Comparison of ENCODE assay signal across 17 mouse cellular contexts in the genomic region with DNA sequence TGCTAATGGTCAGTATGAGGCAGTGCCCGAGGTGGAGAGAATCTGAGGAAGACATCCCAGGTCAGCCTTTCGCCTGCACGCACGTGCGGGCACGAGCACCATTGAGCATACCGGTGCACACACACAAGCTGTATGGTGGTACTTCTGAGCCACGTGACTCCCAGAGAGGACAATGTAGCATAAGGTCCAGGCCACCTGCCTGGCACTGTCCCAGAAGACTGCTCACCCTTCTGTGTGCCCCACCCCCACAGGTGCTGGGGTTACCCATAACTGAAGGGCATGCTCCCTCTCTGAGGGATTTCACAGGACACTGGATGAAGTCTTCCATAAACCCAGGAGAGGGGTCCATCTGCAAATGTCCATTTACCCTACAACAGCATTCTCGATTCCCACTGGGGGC. TPM values are rescaled to one million over a fixed set of nuclear protein-coding genes. Genes with fewer than 3 reads are reported as not detected.
DNase-seq lines count a peak whose midpoint lies in the region; ATAC-seq and TF ChIP-seq lines count a peak whose summit lies in the region.
"Had no signal": no experiment of that assay in that cellular context is flagged by ENCODE, and none has a peak within 500 bp of the region (broad histone marks: within the 10 kb centered on the region; RNA-seq: fewer than 3 reads in every experiment).

No protein-coding gene starts in this region.

- H3K27me3 ChIP-seq in forebrain, embryonic 14.5 days (replicated peaks; ENCODE audit: control insufficient read depth, insufficient read depth, low read length): 0 out of 2 replicates have a peak, but pooled peaks cover 2% of the 10 kb centered on the region
- H3K27me3 ChIP-seq in forebrain, embryonic 16.5 days (replicated peaks; ENCODE audit: control insufficient read depth, insufficient read depth, low read length): no peaks in the 10 kb centered on the region
- H3K27me3 ChIP-seq in midbrain, embryonic 12.5 days: peaks cover 16% of the 10 kb centered on the region
- no peaks in the 10 kb centered on the region for H3K27me3 ChIP-seq in midbrain, postnatal 0 days (ENCODE audit: insufficient read depth, low read length)
- H3K27me3 ChIP-seq in midbrain, embryonic 15.5 days (replicated peaks): no peaks in the 10 kb centered on the region

- no peak overlapping the region for H3K9ac ChIP-seq in forebrain, embryonic 14.5 days (ENCODE audit: low read length)
- H3K9ac ChIP-seq in forebrain, embryonic 16.5 days (replicated peaks; ENCODE audit: low read depth, low read length): no peak overlapping the region
- H3K9ac ChIP-seq in midbrain, embryonic 12.5 days (replicated peaks): no peak overlapping the region
- H3K9ac ChIP-seq in midbrain, postnatal 0 days (replicated peaks; ENCODE audit: low read length, poor library complexity, severe bottlenecking): no peak overlapping the region
- no peak overlapping the region for H3K9ac ChIP-seq in midbrain, embryonic 15.5 days
- H3K9ac ChIP-seq: embryonic facial prominence, embryonic 15.5 days; hindbrain, embryonic 13.5 days; intestine, embryonic 15.5 days had no signal

- no peak overlapping the region for H3K4me3 ChIP-seq in forebrain, embryonic 14.5 days (ENCODE audit: low read depth, low read length)
- no peak overlapping the region for H3K4me3 ChIP-seq in forebrain, embryonic 16.5 days (replicated peaks; ENCODE audit: low read length)
- no peak overlapping the region for H3K4me3 ChIP-seq in midbrain, embryonic 12.5 days
- H3K4me3 ChIP-seq in midbrain, postnatal 0 days (ENCODE audit: low read depth, low read length): no peak overlapping the region
- no peak overlapping the region for H3K4me3 ChIP-seq in midbrain, embryonic 15.5 days
- H3K4me3 ChIP-seq: embryonic facial prominence, embryonic 15.5 days; heart, embryonic 10.5 days; hindbrain, embryonic 13.5 days; intestine, embryonic 15.5 days had no signal

- no peak overlapping the region for H3K4me2 ChIP-seq in forebrain, embryonic 14.5 days (ENCODE audit: low read length)
- H3K4me2 ChIP-seq in forebrain, embryonic 16.5 days (ENCODE audit: low read length): no peak overlapping the region
- H3K4me2 ChIP-seq in midbrain, embryonic 12.5 days (replicated peaks): no peak overlapping the region
- H3K4me2 ChIP-seq in midbrain, postnatal 0 days (ENCODE audit: low read depth, low read length, poor library complexity, severe bottlenecking): no peak overlapping the region
- H3K4me2 ChIP-seq in midbrain, embryonic 15.5 days: peak overlapping the region; percentile 54; the same call in 1 of the 2 replicates
- H3K4me2 ChIP-seq: embryonic facial prominence, embryonic 15.5 days; intestine, embryonic 15.5 days had no signal

- 0 out of 2 replicates have a peak overlapping the region, but pooled peaks have one; percentile 80 for H3K27ac ChIP-seq in forebrain, embryonic 14.5 days (ENCODE audit: low read depth, low read length)
- H3K27ac ChIP-seq in forebrain, embryonic 16.5 days (ENCODE audit: low read length): no peak overlapping the region
- H3K27ac ChIP-seq in midbrain, embryonic 12.5 days (replicated peaks): 0 out of 2 replicates have a peak overlapping the region, but pooled peaks have one; percentile 73
- H3K27ac ChIP-seq in midbrain, postnatal 0 days (ENCODE audit: low read depth, low read length): no peak overlapping the region
- peak overlapping the region; percentile 82; the same call in 1 of the 2 replicates for H3K27ac ChIP-seq in midbrain, embryonic 15.5 days
- H3K27ac ChIP-seq: embryonic facial prominence, embryonic 15.5 days; heart, embryonic 10.5 days; intestine, embryonic 15.5 days had no signal

- no peak for DNase-seq in forebrain, embryonic 14.5 days (ENCODE audit: low spot score)
- no peak for DNase-seq in midbrain, postnatal 0 days (ENCODE audit: low spot score)
- no peak for DNase-seq in right cerebral cortex, postnatal 36 days (ENCODE audit: low spot score in 2 of 2)
- DNase-seq: adrenal gland, adult 2 months; adrenal gland, postnatal 25 days; embryo, embryonic 11 days; gastrocnemius, postnatal 10 days; heart, adult 18-20 months; heart, postnatal 10 days; heart, postnatal 4 days had no signal

- no peaks in the 10 kb centered on the region for H3K9me3 ChIP-seq in forebrain, embryonic 14.5 days (replicated peaks; ENCODE audit: control insufficient read depth, low read length)
- no peaks in the 10 kb centered on the region for H3K9me3 ChIP-seq in forebrain, embryonic 16.5 days (ENCODE audit: control insufficient read depth, low read length)
- no peaks in the 10 kb centered on the region for H3K9me3 ChIP-seq in midbrain, embryonic 12.5 days
- no peaks in the 10 kb centered on the region for H3K9me3 ChIP-seq in midbrain, postnatal 0 days (ENCODE audit: low read length)
- no peaks in the 10 kb centered on the region for H3K9me3 ChIP-seq in midbrain, embryonic 15.5 days
- H3K9me3 ChIP-seq: embryonic facial prominence, embryonic 15.5 days; heart, embryonic 10.5 days; hindbrain, embryonic 13.5 days; intestine, embryonic 15.5 days had no signal

- WGBS in forebrain, embryonic 14.5 days: 92% methylated on average over 9 of the region's 9 CpGs
- 85% methylated on average over 9 of the region's 9 CpGs for WGBS in forebrain, embryonic 16.5 days
- 90% methylated on average over 9 of the region's 9 CpGs for WGBS in midbrain, embryonic 12.5 days
- WGBS in midbrain, postnatal 0 days: 93% methylated on average over 9 of the region's 9 CpGs
- 89% methylated on average over 9 of the region's 9 CpGs for WGBS in midbrain, embryonic 15.5 days

- no peak for TF ChIP-seq CTCF in midbrain, postnatal 0 days (IDR thresholded peaks at IDR 0.05)

- H3K4me1 ChIP-seq in forebrain, embryonic 14.5 days (ENCODE audit: control insufficient read depth, insufficient read depth, low read length): peaks cover 11% of the 10 kb centered on the region; the same call in 1 of the 2 replicates
- H3K4me1 ChIP-seq in forebrain, embryonic 16.5 days (replicated peaks; ENCODE audit: control insufficient read depth, insufficient read depth, low read length): peaks cover 12% of the 10 kb centered on the region
- H3K4me1 ChIP-seq in midbrain, embryonic 12.5 days: peaks cover 22% of the 10 kb centered on the region
- peaks cover 4% of the 10 kb centered on the region; the same call in 1 of the 2 replicates for H3K4me1 ChIP-seq in midbrain, postnatal 0 days (ENCODE audit: insufficient read depth, low read length)
- H3K4me1 ChIP-seq in midbrain, embryonic 15.5 days: peaks cover 35% of the 10 kb centered on the region

- ATAC-seq in forebrain, embryonic 14.5 days: no peak
- no peak for ATAC-seq in forebrain, embryonic 16.5 days
- no peak for ATAC-seq in midbrain, embryonic 12.5 days (ENCODE audit: low FRiP score, low read depth)
- no peak for ATAC-seq in midbrain, postnatal 0 days (ENCODE audit: low FRiP score)
- no peak for ATAC-seq in midbrain, embryonic 15.5 days (replicated peaks)
- ATAC-seq: intestine, embryonic 15.5 days had no signal

- H3K36me3 ChIP-seq in forebrain, embryonic 14.5 days (ENCODE audit: control insufficient read depth, insufficient read depth, low read length): no peaks in the 10 kb centered on the region
- H3K36me3 ChIP-seq in forebrain, embryonic 16.5 days (ENCODE audit: control insufficient read depth, insufficient read depth): no peaks in the 10 kb centered on the region
- H3K36me3 ChIP-seq in midbrain, embryonic 12.5 days: no peaks in the 10 kb centered on the region
- H3K36me3 ChIP-seq in midbrain, postnatal 0 days (ENCODE audit: insufficient read depth, low read length): peaks cover 2% of the 10 kb centered on the region; the same call in 1 of the 2 replicates
- H3K36me3 ChIP-seq in midbrain, embryonic 15.5 days (replicated peaks): peaks cover 7% of the 10 kb centered on the region; the same call in 1 of the 2 replicates
- H3K36me3 ChIP-seq: embryonic facial prominence, embryonic 15.5 days; heart, embryonic 10.5 days; intestine, embryonic 15.5 days had no signal

RNA-seq across cellular contexts. Expression of a gene that starts 4.2 kb away (rescaled TPM):
- polyA plus RNA-seq in forebrain, embryonic 14.5 days (2014; fragmentation: Nextera tagmentation; extraction: Ambion mirVana): 108 and 139 TPM in 2 replicates
- 124 and 229 TPM in 2 replicates for polyA plus RNA-seq in forebrain, embryonic 16.5 days (2015; fragmentation: Nextera tagmentation; extraction: Ambion mirVana)
- polyA plus RNA-seq in midbrain, embryonic 12.5 days (2016; fragmentation: Nextera tagmentation; extraction: Ambion mirVana): 55.1 and 65.3 TPM in 2 replicates
- 375 and 444 TPM in 2 replicates for total RNA-seq in midbrain, postnatal 0 days (2014; rRNA removed)
- 603 and 636 TPM in 2 replicates for polyA plus RNA-seq in midbrain, postnatal 0 days (2015; fragmentation: Nextera tagmentation; extraction: Ambion mirVana)
- 452 and 472 TPM in 2 replicates for polyA plus RNA-seq in midbrain, embryonic 15.5 days (2015; fragmentation: Nextera tagmentation; extraction: Ambion mirVana)

RNA-seq across cellular contexts. Expression of a gene that starts 10.1 kb away (rescaled TPM):
- 54.0 and 63.6 TPM in 2 replicates for polyA plus RNA-seq in forebrain, embryonic 14.5 days (2014; fragmentation: Nextera tagmentation; extraction: Ambion mirVana)
- polyA plus RNA-seq in forebrain, embryonic 16.5 days (2015; fragmentation: Nextera tagmentation; extraction: Ambion mirVana): 73.7 and 80.4 TPM in 2 replicates
- polyA plus RNA-seq in midbrain, embryonic 12.5 days (2016; fragmentation: Nextera tagmentation; extraction: Ambion mirVana): 95.9 and 102 TPM in 2 replicates
- total RNA-seq in midbrain, postnatal 0 days (2014; rRNA removed): 136 and 166 TPM in 2 replicates
- polyA plus RNA-seq in midbrain, postnatal 0 days (2015; fragmentation: Nextera tagmentation; extraction: Ambion mirVana): 53.2 and 66.8 TPM in 2 replicates
- polyA plus RNA-seq in midbrain, embryonic 15.5 days (2015; fragmentation: Nextera tagmentation; extraction: Ambion mirVana): 80.9 and 86.1 TPM in 2 replicates

Comparison
In these comparisons a context has a peak if more than half of its experiments do, and no peak if none do; other contexts are left out.
1. H3K27ac ChIP-seq: peak in forebrain, embryonic 14.5 days (single experiment), midbrain, embryonic 12.5 days (single experiment) and midbrain, embryonic 15.5 days (single experiment); none in forebrain, embryonic 16.5 days (single experiment) and midbrain, postnatal 0 days (single experiment).